Mouse (Mus musculus) CD8-positive naive resting alpha-beta T cell, adult 2 months (primary cell): Measurements from ENCODE around the gene Yod1.

Source experiments
- DNase-seq, 2 experiments: peaks; one replicate each; pipeline ENCODE4 v3.0.0; 2022; ENCODE audit warnings: low read depth in 2 of 2, low spot score in 2 of 2

The Yod1 gene

DNA sequence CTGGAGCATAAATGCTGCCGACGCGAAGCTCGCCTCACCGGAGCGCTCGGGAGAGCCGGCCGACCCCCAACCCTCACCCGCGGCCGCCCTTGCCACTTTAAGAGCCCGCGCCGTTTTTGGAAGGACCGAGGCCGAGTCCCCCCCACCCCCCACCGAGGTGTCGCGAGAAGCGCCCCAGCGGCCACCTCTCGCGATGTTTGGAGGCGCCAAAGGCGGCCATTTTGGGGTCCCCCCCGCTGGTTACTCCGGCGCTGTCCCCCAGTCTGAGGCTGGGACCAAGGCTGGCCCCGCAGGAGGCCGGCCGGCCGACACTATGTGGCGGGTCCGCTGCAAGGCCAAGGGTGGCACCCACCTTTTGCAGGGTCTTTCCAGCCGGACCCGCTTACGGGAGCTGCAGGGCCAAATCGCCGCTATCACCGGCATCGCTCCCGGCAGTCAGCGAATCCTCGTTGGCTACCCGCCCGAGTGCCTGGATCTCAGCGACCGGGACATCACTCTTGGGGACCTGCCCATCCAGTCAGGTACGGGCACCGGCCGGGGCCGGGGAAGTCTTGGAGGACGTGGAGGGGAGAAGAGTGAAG lies at the start of gene Yod1:
TSS of gene Yod1 (plus strand) at position 37 of the 581 bp plus-strand sequence.
- DNase-seq: peak; percentile 86 to 87

DNA sequence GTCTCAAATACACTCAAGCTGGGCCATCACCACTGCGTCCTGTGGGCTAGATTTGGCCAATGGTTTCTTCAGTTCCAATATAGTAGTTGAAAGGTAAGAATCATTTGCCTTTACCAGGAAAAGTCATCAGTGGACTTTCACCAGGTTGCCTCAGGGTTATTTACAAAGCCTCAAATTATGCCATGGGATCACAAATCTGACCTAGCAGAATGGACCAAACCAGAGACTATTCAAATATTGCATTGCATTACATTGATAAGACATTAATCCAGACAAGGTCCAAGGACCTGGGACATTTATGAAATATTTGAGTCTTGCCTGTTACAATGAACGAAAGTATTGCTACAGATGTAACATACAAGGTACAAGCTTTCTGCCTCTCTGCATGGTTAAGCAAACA lies 38.6 kb upstream of the Yod1 start:
- DNase-seq: no peak

DNA sequence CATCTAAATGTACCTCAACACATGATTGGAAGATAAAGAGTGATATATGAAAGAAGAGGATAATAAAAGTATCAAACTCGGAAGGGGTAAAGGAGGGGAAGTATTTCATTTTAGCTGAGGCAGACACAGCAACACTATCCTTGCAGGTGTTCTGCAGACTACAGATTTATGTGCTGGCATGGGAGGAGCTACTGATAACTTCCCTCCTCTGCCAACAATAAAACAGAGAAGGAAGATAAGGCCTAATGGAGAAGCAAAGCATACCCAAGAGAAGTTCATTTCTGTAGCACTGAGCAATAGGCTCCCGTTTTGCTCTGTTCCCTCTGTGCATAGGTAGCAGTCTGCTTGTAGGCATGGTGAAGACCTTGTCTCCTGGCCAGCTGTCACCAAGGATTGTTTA lies 36.1 kb upstream of the Yod1 start:
- no peak for DNase-seq

DNA sequence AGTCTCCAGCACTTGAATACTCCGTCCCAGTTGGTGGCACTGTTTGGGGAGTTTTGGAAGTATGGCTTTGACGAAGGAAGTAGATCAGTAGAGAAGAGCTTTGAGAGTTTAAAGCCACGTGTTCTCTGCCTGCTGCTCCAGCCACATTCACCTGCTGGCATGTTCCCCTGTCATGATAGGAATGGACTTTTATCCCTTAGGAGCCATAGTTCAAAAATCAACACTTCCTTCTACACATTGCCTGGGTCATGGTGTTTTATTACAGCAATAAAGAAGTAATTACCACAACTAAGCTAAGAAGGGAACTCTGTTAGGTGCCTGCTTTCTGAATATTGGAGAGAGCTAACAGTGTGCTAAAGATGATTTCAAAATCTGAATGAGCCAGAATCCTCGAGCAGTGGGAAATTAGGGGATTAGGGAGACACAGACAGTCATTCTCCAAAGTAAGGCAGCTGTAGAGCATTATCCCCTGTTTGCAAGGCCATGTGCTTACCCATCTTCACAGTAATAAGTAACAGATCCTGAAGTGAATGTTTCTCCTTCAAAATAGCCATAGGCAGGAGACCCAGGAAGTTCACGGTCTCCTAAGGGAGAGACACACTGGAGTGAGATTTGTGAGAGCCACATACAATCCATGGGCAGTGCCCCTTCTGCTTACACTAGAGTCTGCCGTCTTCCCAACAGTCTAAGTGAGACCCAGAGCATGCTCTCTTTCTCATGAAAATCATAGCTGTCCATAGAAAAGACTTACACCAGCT lies 35.3 kb upstream of the Yod1 start:
- DNase-seq: no peak

DNA sequence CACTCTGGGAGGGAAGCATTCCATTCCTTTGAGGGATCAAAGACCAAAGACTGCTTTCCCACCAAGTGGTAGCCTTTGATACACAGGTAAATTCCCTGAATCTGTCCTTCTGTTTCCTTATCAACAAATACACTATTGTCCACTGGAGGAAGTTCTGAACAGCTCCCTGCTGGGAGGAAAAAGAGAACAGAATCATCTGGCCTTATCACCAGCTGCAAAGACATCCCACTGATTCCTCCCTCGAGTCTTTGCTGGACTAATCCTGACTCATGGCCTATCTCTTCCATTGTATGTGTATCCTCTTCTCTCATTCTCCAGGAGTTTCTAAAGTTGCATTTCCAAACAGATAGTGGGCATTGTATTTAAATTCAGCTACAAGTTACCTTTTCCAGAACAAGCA lies 33.2 kb upstream of the Yod1 start:
- DNase-seq: no peak

DNA sequence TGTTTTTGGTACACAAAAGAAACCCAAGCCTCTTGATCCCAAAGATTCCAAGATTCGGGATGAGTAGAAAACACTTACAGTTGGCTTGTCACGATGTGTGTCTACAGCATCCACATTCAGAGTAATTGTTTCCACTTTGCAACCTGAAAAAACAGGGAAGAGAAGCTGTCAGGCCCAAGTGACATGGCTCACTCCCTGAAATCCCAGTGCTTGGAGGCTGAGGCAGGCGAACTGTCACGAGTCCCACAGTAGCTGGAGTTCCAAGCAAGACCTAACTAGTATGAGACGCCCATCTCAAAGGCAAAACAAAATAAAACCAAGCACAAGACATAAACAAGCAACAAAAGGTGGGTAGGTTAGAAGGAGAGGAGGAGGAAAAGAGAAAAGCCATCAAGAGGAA lies 18.5 kb upstream of the Yod1 start:
- no peak for DNase-seq

DNA sequence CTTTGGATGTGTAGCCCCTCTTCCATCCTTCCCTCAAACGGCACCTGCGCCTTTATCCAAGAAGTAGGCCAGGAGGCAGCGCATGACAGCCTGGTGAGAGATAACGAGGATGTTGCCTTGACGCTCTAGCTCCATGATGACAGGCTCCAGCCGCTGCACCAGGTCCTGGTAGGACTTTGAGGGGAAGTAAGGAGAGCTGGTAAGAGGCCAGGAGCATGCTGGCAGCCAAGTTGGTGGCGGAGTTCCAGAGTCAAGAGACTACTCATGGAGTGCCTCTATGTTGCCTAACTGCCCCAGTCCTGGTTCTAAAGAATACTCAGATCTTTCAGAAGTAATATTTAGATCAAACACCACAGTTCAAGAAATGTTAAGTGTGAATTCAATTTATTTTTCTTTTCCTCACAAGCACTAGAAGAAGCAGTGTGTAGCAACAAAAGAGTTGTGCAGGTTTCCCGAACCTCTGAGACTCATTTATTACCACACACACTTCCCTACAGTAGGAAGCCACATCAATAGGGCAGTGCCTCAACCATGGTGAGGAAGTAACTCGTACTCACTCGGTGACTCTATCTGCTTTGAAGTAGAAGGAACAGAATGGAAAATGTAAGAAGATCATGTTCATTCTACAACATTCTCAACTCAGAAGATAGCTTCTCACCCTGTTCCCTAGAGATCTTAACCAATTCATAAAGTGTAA lies 17.0 kb upstream of the Yod1 start:
- no peak for DNase-seq

DNA sequence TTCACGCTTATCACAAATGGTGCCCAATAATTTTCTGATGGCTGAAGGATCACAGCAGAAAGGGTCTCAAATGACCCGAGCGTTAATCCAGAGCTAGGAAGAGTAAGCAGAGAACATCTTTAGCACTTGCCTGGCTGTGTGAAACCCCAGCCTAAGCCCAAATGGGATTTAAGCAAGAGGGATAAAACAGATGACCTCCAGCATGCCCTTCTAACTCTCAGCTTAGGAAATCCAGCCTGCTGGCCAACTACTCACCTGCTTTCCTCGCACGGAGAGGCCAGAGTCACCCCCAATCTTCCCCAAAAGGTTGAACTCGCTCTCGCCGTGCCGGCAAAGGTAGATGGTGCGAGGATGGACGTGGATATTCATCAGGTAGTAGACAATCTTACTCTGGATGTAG lies 15.2 kb upstream of the Yod1 start:
- DNase-seq: no peak

DNA sequence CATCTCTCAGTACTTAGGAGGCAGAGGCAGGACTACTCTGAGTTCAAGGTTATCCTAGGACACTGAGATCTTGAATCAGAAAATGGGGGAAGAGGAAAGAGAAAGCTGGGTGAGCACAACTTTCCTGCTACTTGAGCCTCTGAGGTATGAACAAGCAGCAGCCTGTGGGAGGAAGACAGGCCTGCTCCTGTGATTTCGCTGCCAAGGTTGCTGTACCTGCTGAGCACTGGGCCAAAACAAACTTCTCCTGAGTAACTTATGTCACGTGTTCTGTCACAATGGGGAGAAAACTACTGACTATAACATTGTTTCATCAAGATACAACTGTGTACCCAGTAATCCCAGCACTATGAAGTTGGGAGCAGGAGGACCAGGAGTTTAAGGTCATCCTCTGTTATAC lies 13.5 kb upstream of the Yod1 start:
- DNase-seq: no peak

DNA sequence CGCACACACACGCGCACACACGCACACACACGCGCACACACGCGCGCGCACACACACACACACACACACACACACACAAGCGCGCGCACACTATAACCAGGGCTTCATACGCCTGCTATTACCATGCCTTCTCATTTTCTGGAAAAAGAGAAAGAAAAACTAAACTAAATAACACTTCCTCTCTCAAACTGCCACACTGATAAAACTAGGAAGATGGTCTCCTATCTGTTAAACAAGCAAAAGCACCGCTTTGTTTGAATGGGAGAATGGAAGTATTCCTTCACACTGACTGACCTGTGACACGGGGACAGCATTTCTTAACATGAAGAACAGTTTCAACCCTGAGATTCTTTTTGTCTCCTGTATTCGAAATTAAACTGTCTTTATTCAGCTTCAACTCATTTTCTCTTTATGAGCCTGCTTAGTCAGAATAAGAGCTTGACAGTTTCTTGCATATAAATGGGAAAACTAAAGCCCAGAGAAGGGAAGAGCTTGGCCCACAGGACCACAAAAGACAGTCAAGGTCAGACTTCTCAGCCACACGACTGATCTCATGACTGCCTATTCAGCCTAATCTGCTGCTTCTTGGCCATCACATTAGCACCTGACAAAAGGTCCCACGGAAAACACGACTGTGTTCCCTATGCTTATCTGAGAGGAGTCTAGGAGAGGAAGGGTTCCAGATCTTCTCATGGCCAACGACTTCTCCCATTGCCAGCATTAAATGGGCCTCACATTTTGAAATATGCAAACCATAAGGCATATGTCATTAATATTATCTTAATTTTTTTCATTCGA lies 6.6 kb upstream of the Yod1 start:
- DNase-seq: no peak

DNA sequence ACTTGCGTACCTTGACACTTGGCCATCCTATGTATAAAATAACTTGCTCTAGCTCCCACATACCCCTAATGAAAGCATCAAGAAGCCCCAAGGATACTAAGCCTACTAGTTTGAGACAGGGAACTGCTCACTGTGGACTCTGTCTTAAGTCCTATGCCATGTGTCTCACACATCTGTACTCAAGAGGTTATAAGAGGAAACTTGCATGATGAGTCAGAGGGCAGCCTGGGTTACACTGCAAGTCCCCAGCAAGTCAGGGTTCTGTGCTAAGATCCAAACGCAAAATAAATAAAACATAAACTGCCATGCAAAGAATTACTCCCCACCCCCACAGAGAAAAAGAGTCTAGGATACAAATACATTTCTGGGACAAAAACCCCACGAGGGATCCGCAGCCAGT lies 3.1 kb upstream of the Yod1 start:
- no peak for DNase-seq

DNA sequence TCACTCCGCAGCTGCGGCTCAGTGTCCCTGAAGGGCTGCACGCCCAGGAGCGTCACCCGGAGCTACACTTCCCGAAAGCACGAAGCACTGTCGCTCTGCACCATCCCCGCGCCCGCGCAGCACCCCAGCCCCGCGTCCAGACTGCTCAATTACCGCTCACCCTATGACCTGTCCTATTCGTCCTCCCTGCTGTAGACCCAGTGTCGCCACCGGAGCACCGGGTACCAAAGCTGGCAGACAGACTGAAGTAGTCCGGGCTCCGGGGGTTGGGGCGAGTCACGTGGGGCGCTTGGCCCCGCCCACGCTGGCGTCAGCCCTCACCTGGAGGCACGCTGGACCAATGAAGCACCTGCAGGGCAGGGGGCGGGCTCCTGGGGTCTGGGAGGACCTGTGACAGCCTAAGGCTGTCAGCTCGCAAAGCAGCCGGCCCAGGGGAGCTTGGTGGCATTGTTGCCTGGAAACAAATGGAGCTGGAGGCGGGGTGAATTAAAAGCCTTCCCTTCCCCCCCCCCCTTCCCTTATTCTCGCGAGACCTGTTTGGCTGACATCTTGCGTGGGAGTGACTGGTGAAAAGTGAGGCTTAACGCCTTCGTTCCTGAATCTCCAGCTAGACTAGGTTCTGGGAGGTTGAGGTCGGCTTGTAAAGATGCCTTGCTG lies 1.4 kb upstream of the Yod1 start, which contains the start of gene Gm29427:
TSS of gene Gm29427 (minus strand) at position 239 of the 657 bp plus-strand sequence.
- peak; percentile 95 for DNase-seq

DNA sequence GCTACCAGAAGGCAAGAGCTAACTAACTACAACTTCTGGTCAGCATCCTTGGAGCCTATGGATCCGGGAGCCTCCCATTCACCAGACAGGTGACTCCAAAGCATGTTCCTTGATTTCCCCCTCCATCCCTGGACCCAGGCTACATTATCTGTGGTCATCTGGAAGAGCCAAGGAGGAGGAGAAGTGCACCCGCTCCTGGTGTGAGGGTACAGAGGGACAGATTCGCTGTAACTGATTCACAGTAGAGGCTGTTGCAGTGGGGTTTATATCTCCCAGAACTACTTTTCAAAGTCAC lies 962 bp upstream of the Yod1 start:
- DNase-seq: no peak

DNA sequence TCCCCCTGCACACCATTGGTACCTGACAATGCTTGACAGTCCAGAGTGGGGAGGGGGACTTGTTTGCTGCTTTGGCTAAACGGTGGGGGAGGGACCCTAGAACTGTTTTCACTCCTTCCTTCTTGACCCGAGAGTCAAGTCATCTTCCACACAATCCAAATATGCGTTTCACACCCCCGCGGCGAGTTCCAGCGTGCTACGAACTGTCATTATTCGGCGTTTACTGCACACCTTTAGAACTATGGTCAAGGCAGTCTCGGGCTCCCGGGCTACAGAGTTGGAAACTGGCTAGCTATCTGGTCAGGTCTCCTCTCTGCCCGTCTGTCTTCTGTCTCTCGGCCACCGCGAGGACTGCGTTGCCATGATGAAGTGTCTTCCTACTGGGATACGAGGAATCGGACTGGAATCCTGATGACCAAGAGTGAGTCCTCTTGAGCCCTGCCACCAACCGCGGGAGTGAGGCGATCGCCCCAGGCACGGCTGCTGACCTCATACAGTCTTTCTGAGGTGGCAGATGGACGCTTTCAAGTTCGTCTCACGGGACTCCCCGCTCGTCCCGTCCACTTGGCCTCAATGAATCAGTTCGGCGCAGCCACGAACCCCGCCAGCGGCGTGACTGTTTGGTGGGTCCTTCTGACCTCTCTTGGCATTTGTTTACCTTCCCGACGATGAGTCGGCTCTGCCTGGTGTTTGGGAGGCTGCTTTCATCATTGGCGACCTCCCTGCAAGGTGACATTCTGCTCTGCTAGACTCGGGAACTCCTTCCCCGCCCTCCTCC lies 425 bp upstream of the Yod1 start:
- peak; percentile 11 to 15 for DNase-seq

DNA sequence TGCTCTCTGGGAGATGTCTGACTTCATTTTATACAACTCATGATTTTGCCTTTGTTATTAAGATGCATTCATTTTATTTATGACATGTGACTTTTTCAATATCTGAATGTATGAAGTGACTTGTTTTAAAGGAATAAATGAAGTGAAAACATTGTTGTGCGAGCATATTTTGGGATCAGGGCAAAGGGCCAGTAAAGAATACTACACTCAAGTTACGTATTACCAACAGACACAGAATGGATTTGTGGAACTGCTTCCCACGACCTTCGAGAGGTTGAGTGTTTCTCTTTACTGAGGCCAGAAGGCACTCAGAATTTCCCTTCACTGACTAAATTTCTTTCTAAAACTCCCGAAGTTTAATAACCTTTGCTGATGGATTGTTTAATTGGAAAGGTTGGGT lies 7.1 kb downstream of the Yod1 start:
- DNase-seq: no peak

DNA sequence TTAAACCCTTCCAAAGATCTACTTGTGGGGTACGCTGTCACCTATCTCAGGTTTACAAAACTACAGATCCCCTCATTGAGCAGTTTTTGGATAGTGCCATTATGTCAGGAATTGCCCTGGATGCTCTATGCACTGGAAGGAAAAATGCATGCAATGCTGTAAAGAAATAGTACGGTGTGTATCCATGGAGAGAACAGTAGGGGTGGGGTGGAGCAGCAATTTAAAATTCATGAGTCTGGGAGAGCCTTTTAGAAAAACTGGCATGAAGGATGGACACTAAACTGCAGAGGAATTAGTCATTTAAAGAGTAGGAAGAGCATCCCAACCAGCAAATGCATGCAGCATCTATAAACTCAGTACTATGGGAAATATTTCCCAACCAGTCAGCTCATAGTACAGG lies 9.3 kb downstream of the Yod1 start:
- no peak for DNase-seq

DNA sequence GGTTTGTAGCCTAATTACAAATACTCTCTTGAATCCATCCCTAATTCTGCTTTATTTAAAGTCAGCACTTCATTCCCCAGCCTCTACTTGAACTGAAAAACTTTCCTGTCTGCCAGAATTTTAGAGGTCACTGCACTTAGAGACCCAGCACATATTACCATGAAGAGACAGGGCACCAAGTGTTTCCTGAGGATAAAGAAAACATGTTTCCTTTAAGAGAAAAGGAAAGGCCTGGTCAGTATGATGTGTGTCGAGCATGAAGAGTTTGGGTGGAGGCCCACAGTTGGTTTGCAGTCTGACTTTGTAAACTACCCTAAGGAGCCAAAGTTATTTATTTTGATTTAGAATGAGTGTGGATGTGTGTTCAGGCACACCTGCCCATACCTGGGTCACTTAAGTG lies 10.9 kb downstream of the Yod1 start:
- no peak for DNase-seq

DNA sequence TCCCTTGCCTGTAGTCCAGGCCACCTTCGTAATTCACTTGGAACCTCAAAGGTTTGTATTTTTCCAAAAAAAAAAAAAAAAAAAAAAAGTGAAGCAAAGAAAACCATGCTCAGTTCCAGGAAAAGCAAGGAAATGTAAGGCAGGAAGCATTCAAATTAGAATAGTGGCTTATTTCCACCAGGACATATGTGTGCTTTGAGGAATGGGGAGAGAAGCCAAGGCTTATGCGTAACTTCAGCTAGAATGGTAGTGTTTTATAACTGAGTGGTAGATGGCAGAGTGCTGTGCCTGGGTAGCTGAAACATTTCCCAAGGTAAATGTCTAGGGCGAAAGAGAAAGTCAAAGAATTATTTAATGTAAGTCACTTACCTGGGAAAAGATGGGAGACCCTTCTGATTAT lies 11.6 kb downstream of the Yod1 start:
- DNase-seq: no peak

DNA sequence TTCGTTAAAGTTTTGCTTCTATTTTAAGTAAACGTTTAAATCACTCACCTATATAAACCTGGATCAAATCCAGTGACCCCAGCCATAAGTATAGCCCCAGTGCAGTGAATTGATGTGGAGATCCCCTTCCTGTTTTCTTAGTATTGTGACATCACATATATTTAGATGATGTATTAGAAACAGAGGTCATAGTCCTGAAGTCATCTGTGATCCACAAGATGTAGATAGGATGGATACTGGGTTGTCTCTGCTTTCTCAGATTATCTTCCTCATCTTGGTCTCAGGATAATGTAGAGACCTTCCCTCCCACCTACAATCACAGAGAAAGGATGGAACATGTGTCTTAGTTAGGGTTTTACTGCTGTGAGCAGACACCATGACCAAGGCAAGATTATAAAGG lies 12.0 kb downstream of the Yod1 start, which contains the start of gene Pfkfb2:
TSS of gene Pfkfb2 (minus strand) at position 101 of the 400 bp plus-strand sequence.
- no peak for DNase-seq

DNA sequence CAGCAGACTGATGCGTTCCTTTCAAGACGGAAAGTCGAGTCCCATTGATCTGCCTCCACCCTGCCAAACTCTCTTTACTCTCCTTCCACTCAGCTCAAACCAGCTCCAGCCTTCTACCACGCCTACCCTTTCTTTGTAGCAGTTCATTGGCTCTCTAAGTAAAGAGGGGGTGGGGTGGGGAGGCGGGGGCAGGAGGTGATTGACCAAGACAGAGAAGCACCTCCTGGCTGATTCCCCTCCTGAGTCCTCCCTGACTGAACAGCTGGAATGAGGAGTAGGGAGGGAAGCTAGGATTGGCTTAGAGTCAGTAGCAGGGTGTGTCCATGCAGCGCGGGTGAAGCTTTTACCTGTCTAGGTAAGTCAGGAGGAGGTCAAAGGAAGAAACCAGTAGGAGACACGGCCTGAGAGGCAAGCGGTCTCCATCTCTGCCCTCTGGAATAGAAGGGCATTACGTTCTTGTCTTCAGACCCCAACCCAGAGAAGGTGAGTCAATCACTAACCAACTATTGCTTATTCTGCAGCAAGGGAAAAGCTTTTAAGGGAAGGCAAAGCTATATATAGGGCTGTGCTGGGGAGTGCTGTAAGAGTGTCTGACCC lies 14.7 kb downstream of the Yod1 start, which contains the start of gene AA986860:
TSS of gene AA986860 (plus strand) at position 236 of the 597 bp plus-strand sequence.
- no peak for DNase-seq
